Mouse (Mus musculus): Measurements from ENCODE around the gene Pknox2. TPM values are rescaled to one million over a fixed set of nuclear protein-coding genes. Genes with fewer than 3 reads are reported as not detected.

The Pknox2 gene
- total RNA-seq, 2 experiments from 2014 or later, result 39.5 to 42.9 TPM

Other genes starting within 250 kb of the Pknox2 start
- 1 to 10 TPM; 2.6 to 3.1 TPM for gene Tmem218, start 60.8 kb upstream of the Pknox2 start, total RNA-seq (2021)
- gene Slc37a2, start 108.3 kb upstream of the Pknox2 start, total RNA-seq (2021), result under 1 TPM; 0.30 to 0.62 TPM
- gene Ccdc15, start 201.0 kb upstream of the Pknox2 start, total RNA-seq (2021), result 1 to 10 TPM; 1.5 TPM
- gene Hepacam, start 219.9 kb upstream of the Pknox2 start, total RNA-seq (2021), result under 1 TPM; 0.11 to 0.17 TPM

Data from gastrocnemius, adult 18-20 months (tissue).